Mouse (Mus musculus): Measurements from ENCODE around the gene Zbtb8a. TPM values are rescaled to one million over a fixed set of nuclear protein-coding genes. Genes with fewer than 3 reads are reported as not detected.

Gene Zbtb8a
- total and polyA plus RNA-seq, 2 experiments from 2014 or later, result 7.0 to 14.0 TPM

DNA sequence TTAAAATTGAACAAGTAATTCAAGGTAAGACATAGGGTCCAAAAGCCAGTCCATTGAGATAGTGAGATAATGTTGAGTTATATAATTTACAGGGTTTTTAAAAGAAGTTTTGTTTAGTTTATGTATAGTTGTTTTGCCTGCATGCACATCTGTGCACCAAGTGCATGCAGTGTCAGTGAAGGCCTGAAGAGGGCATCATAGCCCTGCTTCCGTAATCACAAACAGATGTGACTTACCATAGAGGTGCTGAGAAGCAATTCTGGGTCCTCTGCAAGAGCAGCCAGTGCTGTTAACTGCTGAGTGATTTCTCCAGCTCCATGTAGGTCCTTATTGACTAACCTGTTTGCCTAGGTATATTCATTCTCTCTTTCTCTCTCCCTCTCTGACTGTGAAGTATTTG, 36.0 kb downstream of the Zbtb8a start:
- ATAC-seq (ENCODE audit: insufficient read depth, low read depth) (no peak), DNase-seq (ENCODE audit: low spot score) (no peak)
- WGBS, result 68% methylated on average over 1 of the region's 1 CpGs
- H3K4me3 ChIP-seq (ENCODE audit: low read depth, low read length), result no peak overlapping the region
- no peak overlapping the region for H3K4me2 ChIP-seq (ENCODE audit: low read depth, low read length)
- no peaks in the 10 kb centered on the region for H3K4me1 ChIP-seq (ENCODE audit: control insufficient read depth, insufficient read depth)
- no peaks in the 10 kb centered on the region for H3K27me3 ChIP-seq (ENCODE audit: control insufficient read depth, insufficient read depth, low read length)
- H3K9ac ChIP-seq (replicated peaks; ENCODE audit: low read depth, low read length), result no peak overlapping the region
- no peak overlapping the region for H3K27ac ChIP-seq (ENCODE audit: low read depth)
- no peak for TF ChIP-seq EP300 (IDR thresholded peaks at IDR 0.05; ENCODE audit: low read depth)
- no peak for TF ChIP-seq CTCF (IDR thresholded peaks at IDR 0.05; ENCODE audit: low read depth)
- H3K36me3 ChIP-seq (replicated peaks; ENCODE audit: control insufficient read depth, insufficient read depth, low read length), result peaks cover 29% of the 10 kb centered on the region
- H3K9me3 ChIP-seq (replicated peaks; ENCODE audit: control insufficient read depth, low read length), result 0 out of 2 replicates have a peak, but pooled peaks cover 2% of the 10 kb centered on the region

DNA sequence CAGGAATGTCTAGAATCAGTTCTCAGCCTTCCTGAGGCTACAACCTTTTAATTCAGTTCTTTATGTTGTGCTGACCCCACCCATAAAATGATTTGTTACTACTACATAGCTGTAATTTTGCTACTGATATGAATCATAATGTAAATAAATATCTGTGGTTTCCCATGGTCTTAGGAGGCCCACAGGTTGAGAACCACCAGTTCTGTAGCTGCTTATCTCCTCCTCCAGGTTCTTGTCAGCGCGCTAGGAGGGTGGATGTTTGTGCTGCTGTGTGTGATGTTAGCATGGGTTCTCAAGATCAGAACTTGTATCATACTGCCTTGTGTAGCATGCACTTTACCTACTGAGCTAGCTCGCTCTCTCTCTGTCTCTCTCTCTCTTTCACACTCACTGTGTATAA, 38.2 kb downstream of the Zbtb8a start:
- 89% methylated on average over 3 of the region's 3 CpGs for WGBS
- no peak for ATAC-seq (ENCODE audit: insufficient read depth, low read depth)

DNA sequence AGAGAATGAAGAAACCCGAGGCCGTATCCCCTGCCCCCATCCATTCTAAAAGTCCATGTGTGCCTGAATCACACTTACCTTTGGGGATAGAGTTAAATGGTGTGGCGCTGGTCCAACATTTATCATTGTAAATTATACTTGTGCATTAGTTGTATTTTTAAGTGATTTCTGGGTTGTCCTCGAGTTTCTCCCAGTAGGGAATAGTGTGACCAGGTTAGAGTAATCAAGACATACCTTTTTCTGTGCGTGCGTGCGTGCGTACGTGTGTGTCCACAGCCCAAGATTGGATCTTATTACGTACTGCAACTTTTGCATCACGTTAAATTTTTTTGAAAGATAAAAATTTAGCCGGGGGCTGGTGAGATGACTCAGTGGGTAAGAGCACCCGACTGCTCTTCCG, 41.6 kb downstream of the Zbtb8a start:
- peak overlapping the region; percentile 58 for H3K9ac ChIP-seq (replicated peaks; ENCODE audit: low read depth, low read length)
- peak overlapping the region; percentile 70 for H3K4me2 ChIP-seq (ENCODE audit: low read depth, low read length)
- H3K4me3 ChIP-seq (ENCODE audit: low read depth, low read length), result peak overlapping the region; percentile 83
- no peak for TF ChIP-seq EP300 (IDR thresholded peaks at IDR 0.05; ENCODE audit: low read depth)
- 44% methylated on average over 14 of the region's 14 CpGs for WGBS
- H3K4me1 ChIP-seq (ENCODE audit: control insufficient read depth, insufficient read depth), result peaks cover 27% of the 10 kb centered on the region
- peak overlapping the region; percentile 100 for H3K27ac ChIP-seq (ENCODE audit: low read depth)
- no peaks in the 10 kb centered on the region for H3K27me3 ChIP-seq (ENCODE audit: control insufficient read depth, insufficient read depth, low read length)
- ATAC-seq (ENCODE audit: insufficient read depth, low read depth), result no peak
- H3K36me3 ChIP-seq (replicated peaks; ENCODE audit: control insufficient read depth, insufficient read depth, low read length), result peaks cover 7% of the 10 kb centered on the region; the same call in 1 of the 2 replicates
- no peak for DNase-seq (ENCODE audit: low spot score)
- no peaks in the 10 kb centered on the region for H3K9me3 ChIP-seq (replicated peaks; ENCODE audit: control insufficient read depth, low read length)

More for the DNA sequence above, 38.2 kb downstream of the Zbtb8a start:
- Histone ChIP-seq H3K4me1 (ENCODE audit: control insufficient read depth, insufficient read depth) (peaks cover 4% of the 10 kb centered on the region), H3K4me2 (ENCODE audit: low read depth, low read length) (no peak overlapping the region), H3K9ac (replicated peaks; ENCODE audit: low read depth, low read length) (no peak overlapping the region), H3K36me3 (replicated peaks; ENCODE audit: control insufficient read depth, insufficient read depth, low read length) (peaks cover 29% of the 10 kb centered on the region), H3K9me3 (replicated peaks; ENCODE audit: control insufficient read depth, low read length) (0 out of 2 replicates have a peak, but pooled peaks cover 2% of the 10 kb centered on the region), H3K27me3 (ENCODE audit: control insufficient read depth, insufficient read depth, low read length) (no peaks in the 10 kb centered on the region), H3K27ac (ENCODE audit: low read depth) (no peak overlapping the region), H3K4me3 (ENCODE audit: low read depth, low read length) (no peak overlapping the region)
- TF ChIP-seq EP300 (IDR thresholded peaks at IDR 0.05; ENCODE audit: low read depth) (no peak), CTCF (IDR thresholded peaks at IDR 0.05; ENCODE audit: low read depth) (no peak)
- DNase-seq (ENCODE audit: low spot score), result no peak

DNA sequence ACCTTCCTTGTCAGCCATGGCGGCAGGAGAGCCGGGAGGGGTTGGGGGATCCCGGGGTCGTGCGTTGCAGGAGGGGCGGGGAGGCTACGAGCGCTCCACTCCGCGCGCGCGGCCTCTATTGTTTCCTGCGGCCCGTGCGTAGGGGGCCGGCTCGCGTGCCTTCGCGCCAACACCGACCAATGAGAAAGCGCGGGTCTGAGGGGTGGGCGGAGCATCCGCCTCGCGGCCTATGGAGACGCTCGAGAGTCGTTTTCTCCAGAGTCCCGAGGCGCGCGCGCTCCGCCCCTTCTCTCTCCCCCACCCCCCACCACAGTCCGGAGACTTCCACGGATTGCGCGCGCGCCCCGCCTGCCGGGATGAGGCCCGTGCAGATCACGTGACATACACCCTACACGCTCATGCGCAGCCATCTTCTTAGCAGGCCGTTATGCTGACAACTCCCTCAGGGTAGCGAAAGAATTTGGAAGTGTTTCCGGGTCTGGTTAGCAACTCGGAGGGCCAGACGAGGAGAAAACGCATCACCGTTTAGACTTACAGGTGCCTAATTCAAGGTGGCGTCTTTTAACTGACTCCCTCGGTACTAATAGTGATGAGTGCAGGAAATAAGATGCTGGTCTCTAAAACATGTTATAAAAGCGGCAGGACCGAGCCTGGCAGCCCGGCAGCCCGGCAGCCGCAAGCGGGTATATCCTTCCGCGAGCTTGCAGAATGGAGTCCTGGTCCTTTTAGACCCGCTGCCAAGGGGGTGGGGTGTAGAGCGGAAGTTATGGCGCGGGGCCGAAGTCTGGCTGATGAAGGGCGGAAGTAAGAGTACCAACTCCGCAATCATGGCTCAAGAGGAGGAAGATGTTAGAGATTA, 42.5 kb downstream of the Zbtb8a start, which contains the start of the genes Rbbp4 and Zbtb8os:
Rbbp4 (minus strand) TSS at position 155 of the 859 bp plus-strand sequence.
Zbtb8os (plus strand) TSS at position 480 of the 859 bp plus-strand sequence.
- DNase-seq (ENCODE audit: low spot score) (peak; percentile 99), ATAC-seq (ENCODE audit: insufficient read depth, low read depth) (peak; percentile 96)
- under 1% methylated on average over 66 of the region's 73 CpGs for WGBS
- TF ChIP-seq EP300 (IDR thresholded peaks at IDR 0.05; ENCODE audit: low read depth) (peak; percentile 80; the same call in 1 of the 2 replicates), CTCF (IDR thresholded peaks at IDR 0.05; ENCODE audit: low read depth) (peak; percentile 23; the same call in 1 of the 2 replicates)
- peaks cover 8% of the 10 kb centered on the region; the same call in 1 of the 2 replicates for H3K36me3 ChIP-seq (replicated peaks; ENCODE audit: control insufficient read depth, insufficient read depth, low read length)
- H3K4me3 ChIP-seq (ENCODE audit: low read depth, low read length), result peak within 1 kb of the TSS; percentile 83
- H3K27me3 ChIP-seq (ENCODE audit: control insufficient read depth, insufficient read depth, low read length), result no peaks in the 10 kb centered on the region
- H3K4me1 ChIP-seq (ENCODE audit: control insufficient read depth, insufficient read depth), result peaks cover 27% of the 10 kb centered on the region
- H3K9ac ChIP-seq (replicated peaks; ENCODE audit: low read depth, low read length), result peak within 1 kb of the TSS; percentile 94
- H3K27ac ChIP-seq (ENCODE audit: low read depth), result peak within 1 kb of the TSS; percentile 100
- H3K4me2 ChIP-seq (ENCODE audit: low read depth, low read length), result peak within 1 kb of the TSS; percentile 83
- H3K9me3 ChIP-seq (replicated peaks; ENCODE audit: control insufficient read depth, low read length), result no peaks in the 10 kb centered on the region

DNA sequence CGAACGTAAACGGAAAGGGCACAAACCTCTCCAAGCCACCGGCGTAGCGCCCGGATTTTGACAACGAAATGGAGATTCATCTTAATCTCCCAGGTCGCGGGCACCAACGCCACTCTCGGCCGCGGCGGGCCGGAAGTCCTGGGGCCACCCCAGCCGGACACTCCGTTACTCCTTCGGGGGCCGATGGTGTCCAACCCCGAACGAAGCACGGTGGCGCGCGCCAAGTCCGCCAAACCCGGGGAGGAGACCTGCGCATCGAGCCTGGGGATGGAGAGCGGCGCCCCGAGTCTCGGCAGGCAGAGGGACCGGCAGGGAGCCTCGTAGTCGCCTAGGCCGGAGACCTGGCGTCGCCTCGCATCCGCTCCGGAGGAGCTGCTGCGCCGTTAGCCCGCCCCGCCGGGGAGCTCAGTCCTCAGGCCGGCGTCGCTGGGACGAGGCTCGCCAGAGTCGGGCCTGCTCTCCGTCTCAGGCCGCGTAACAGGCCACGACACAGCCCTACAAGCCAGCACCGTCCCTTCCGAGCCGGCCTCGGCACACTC, 43.2 kb downstream of the Zbtb8a start:
- under 1% methylated on average over 61 of the region's 62 CpGs for WGBS
- H3K9ac ChIP-seq (replicated peaks; ENCODE audit: low read depth, low read length), result peak overlapping the region; percentile 94
- H3K27me3 ChIP-seq (ENCODE audit: control insufficient read depth, insufficient read depth, low read length), result no peaks in the 10 kb centered on the region
- H3K36me3 ChIP-seq (replicated peaks; ENCODE audit: control insufficient read depth, insufficient read depth, low read length), result peaks cover 15% of the 10 kb centered on the region; the same call in 1 of the 2 replicates
- peak; percentile 51 for ATAC-seq (ENCODE audit: insufficient read depth, low read depth)
- H3K4me1 ChIP-seq (ENCODE audit: control insufficient read depth, insufficient read depth), result peaks cover 27% of the 10 kb centered on the region
- peak overlapping the region; percentile 100 for H3K27ac ChIP-seq (ENCODE audit: low read depth)
- peak overlapping the region; percentile 83 for H3K4me2 ChIP-seq (ENCODE audit: low read depth, low read length)
- H3K9me3 ChIP-seq (replicated peaks; ENCODE audit: control insufficient read depth, low read length), result no peaks in the 10 kb centered on the region
- DNase-seq (ENCODE audit: low spot score), result no peak
- peak overlapping the region; percentile 83 for H3K4me3 ChIP-seq (ENCODE audit: low read depth, low read length)
- TF ChIP-seq EP300 (IDR thresholded peaks at IDR 0.05; ENCODE audit: low read depth), result no peak; the same call in 1 of the 2 replicates

Data from heart, postnatal 0 days (tissue).